Mouse (Mus musculus) intestine, postnatal 0 days (tissue): ENCODE results near the gene Higd1b. TPM values are rescaled to one million over a fixed set of nuclear protein-coding genes. Genes with fewer than 3 reads are reported as not detected.

Experiments used
- ATAC-seq: fragments of 200-750 bp; cut with Nextera tagmentation; 2 replicates; pipeline ENCODE4 v1.8.0; 2017; ENCODE audit warnings: mild to moderate bottlenecking, moderate TSS enrichment, moderate library complexity
- H3K27ac ChIP-seq: fragments of 300-500 bp; sonication (generic); 2 replicates; pipeline ENCODE4 v1.5.1; 2014; ENCODE audit warnings: mild to moderate bottlenecking, low read depth, low read length, moderate library complexity
- H3K27me3 ChIP-seq: fragments of 300-500 bp; sonication (generic); replicated peaks from 2 replicates; pipeline ENCODE4 v1.6.1; 2014; ENCODE audit warnings: low read length, mixed read lengths; ENCODE audit not compliant: control insufficient read depth, insufficient read depth
- H3K36me3 ChIP-seq: fragments of 300-500 bp; sonication (generic); 2 replicates; pipeline ENCODE4 v1.6.1; 2014; ENCODE audit warnings: mild to moderate bottlenecking, moderate library complexity; ENCODE audit not compliant: control insufficient read depth, insufficient read depth
- H3K4me1 ChIP-seq: fragments of 300-500 bp; sonication (generic); replicated peaks from 2 replicates; pipeline ENCODE4 v1.6.1; 2014; ENCODE audit warnings: antibody characterized with exemption, low read length, mixed read lengths; ENCODE audit not compliant: control insufficient read depth, insufficient read depth
- H3K4me2 ChIP-seq: fragments of 300-500 bp; sonication (generic); replicated peaks from 2 replicates; pipeline ENCODE4 v1.6.1; 2014; ENCODE audit warnings: low read depth, mild to moderate bottlenecking, moderate library complexity
- H3K4me3 ChIP-seq: fragments of 300-500 bp; sonication (generic); 2 replicates; pipeline ENCODE4 v1.5.1; 2014; ENCODE audit warnings: low read depth, low read length
- H3K9ac ChIP-seq: fragments of 300-500 bp; sonication (generic); 2 replicates; pipeline ENCODE4 v1.6.1; 2014; ENCODE audit warnings: mild to moderate bottlenecking, low read depth, low read length
- H3K9me3 ChIP-seq: fragments of 300-500 bp; sonication (generic); 2 replicates; pipeline ENCODE4 v1.6.1; 2016; ENCODE audit warnings: mixed run types; ENCODE audit not compliant: control insufficient read depth
- CTCF ChIP-seq: sonication (generic); IDR thresholded peaks from 2 replicates; pipeline ENCODE4 v1.5.1; 2016; ENCODE audit warnings: low read depth, mild to moderate bottlenecking, control low read depth, antibody characterized with exemption, moderate library complexity
- WGBS: fragments of 180-500 bp; shearing (Covaris S2); extraction: QIAGEN DNeasy Blood & Tissue Kit; methylation state at CpG from one replicate; pipeline ENCODE4 v1.1.7; 2014; 5-methylcytosine and 5-hydroxymethylcytosine counted together
- polyA plus RNA-seq: library from polyadenylated mRNA; unstranded; fragments of >200 nt; fragmentation: Nextera tagmentation; extraction: Ambion mirVana; gene quantifications from 2 replicates; pipeline ENCODE4 v1.2.1, GENCODE M21; 2015

The Higd1b gene
- polyA plus RNA-seq, 1 experiment from 2014 or later, result 0.52 TPM

DNA sequence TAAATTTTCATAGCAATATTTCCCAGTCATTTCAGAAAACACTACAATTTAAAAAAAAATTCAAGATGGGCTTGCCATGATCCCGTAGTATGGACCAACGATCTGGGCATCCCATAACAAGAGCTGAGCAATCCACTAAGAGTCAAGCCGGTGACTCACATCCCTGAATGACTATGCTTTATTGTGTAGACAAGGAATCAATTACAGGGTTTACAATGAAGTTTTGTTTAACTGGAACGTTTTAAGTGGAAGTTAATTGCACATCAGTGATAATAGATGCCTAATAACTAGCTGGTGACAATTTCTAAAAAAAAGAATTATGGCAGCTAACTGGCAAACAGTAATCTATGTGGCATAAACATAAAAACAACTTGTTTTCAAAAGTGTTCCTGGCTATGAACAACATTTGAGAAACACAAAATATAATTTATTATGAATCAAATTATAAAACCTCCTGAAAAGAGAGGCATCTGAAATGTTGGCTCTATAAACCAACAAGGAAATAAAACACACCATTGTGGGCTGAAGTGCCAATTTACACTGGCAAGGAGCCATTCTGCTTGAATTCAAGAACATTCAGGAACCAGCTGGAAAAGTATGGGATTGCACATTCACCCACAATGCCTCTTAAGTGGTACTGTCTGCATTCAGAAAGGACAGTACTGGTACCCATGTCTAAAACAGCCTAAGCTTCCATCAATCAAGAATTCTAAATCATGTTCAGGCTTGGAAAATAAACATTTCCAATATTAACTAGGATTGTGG is 24.7 kb upstream of the Higd1b start:
- H3K4me3 ChIP-seq, result no peak overlapping the region
- TF ChIP-seq CTCF, result no peak
- no peaks in the 10 kb centered on the region for H3K4me1 ChIP-seq
- H3K27me3 ChIP-seq, result no peaks in the 10 kb centered on the region
- H3K9ac ChIP-seq, result no peak overlapping the region
- 36% methylated on average over 4 of the region's 4 CpGs for WGBS
- H3K4me2 ChIP-seq, result no peak overlapping the region
- ATAC-seq, result no peak
- H3K9me3 ChIP-seq, result no peaks in the 10 kb centered on the region
- no peaks in the 10 kb centered on the region for H3K36me3 ChIP-seq
- H3K27ac ChIP-seq, result no peak overlapping the region

- no peaks in the 10 kb centered on the region for H3K9me3 ChIP-seq
- H3K4me2 ChIP-seq, result no peak overlapping the region
- TF ChIP-seq CTCF, result peak; percentile 7; the same call in 1 of the 2 replicates
- peaks cover 22% of the 10 kb centered on the region for H3K27me3 ChIP-seq
- no peaks in the 10 kb centered on the region for H3K4me1 ChIP-seq
- no peaks in the 10 kb centered on the region for H3K36me3 ChIP-seq
- H3K27ac ChIP-seq, result no peak overlapping the region
- no peak for ATAC-seq
- H3K9ac ChIP-seq, result no peak overlapping the region
- no peak overlapping the region for H3K4me3 ChIP-seq
These were observed 20.8 kb upstream of the Higd1b start for GRCm38 (mm10) chr11:102814881-102815280.

DNA sequence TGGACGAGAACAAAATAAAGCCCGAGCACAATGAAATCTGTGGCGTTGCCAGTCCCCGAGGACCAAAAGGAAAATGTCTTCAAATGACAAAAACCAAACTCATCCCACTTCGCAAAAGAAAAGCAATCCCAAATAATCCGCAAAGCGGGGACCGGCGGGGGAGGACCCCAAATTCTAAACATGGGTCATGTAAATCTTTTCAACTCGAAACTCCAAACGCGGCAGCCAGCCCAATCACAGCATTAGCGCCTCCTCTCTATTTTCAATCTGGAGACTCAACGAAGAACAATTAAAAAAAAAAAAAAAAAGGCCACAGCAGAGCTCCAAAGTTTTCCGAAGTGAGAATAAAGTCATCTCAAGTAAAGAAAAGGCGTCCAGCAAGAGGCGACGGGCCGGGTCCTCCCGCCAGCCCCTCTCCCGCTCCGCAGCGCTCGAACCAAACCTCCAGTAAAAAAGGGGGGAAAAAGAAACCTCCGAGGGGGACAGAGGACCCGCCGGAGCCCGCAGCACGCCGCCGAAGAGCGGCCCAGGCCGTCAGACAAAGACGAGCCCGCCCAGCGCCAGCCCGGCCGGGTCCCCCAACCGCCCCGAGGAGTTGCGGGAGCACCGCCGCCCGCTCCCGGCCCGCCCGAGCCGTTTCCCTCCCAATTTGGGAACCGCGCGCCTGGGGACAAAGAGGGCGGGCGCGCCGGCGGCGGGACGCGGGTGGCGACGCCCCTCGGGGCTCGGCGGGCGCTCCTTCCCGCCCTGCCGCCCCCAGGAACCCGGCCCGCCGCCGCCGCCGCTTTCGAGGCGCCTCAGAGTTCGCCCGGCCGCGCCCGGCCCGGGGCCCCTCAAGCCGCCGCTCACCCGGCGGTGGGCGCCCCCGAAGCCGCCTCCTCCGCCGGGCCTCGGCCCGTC is 17.3 kb upstream of the Higd1b start:
- peak overlapping the region; percentile 77 for H3K4me2 ChIP-seq
- peak overlapping the region; percentile 88 for H3K27ac ChIP-seq
- under 1% methylated on average over 54 of the region's 92 CpGs for WGBS
- H3K4me3 ChIP-seq, result peak overlapping the region; percentile 70
- no peaks in the 10 kb centered on the region for H3K9me3 ChIP-seq
- no peak for TF ChIP-seq CTCF
- H3K36me3 ChIP-seq, result no peaks in the 10 kb centered on the region
- H3K27me3 ChIP-seq, result peaks cover 40% of the 10 kb centered on the region
- peak; percentile 43 for ATAC-seq
- H3K4me1 ChIP-seq, result no peaks in the 10 kb centered on the region
- H3K9ac ChIP-seq, result peak overlapping the region; percentile 73

- Histone ChIP-seq H3K36me3 (no peaks in the 10 kb centered on the region), H3K27me3 (peaks cover 40% of the 10 kb centered on the region), H3K4me3 (peak within 1 kb of the TSS; percentile 70), H3K9ac (peak within 1 kb of the TSS; percentile 73), H3K4me1 (no peaks in the 10 kb centered on the region), H3K27ac (peak within 1 kb of the TSS; percentile 88), H3K9me3 (no peaks in the 10 kb centered on the region), H3K4me2 (peak within 1 kb of the TSS; percentile 77)
- WGBS, result under 1% methylated on average over 81 of the region's 97 CpGs
- peak; percentile 47 for TF ChIP-seq CTCF
- peak; percentile 59 for ATAC-seq
These were observed 16.4 kb upstream of the Higd1b start, which contains the start of gene Gjc1 for GRCm38 (mm10) chr11:102819021-102819782. Gene Gjc1, minus strand, starts transcription at chr11:102819700.

- Histone ChIP-seq H3K9ac (no peak overlapping the region), H3K36me3 (no peaks in the 10 kb centered on the region), H3K4me2 (peak overlapping the region; percentile 77), H3K27me3 (peaks cover 40% of the 10 kb centered on the region), H3K27ac (peak overlapping the region; percentile 88), H3K9me3 (no peaks in the 10 kb centered on the region), H3K4me3 (peak overlapping the region; percentile 70), H3K4me1 (no peaks in the 10 kb centered on the region)
- no peak for ATAC-seq
- TF ChIP-seq CTCF, result no peak
- WGBS, result 11% methylated on average over 14 of the region's 14 CpGs
These were observed 15.8 kb upstream of the Higd1b start for GRCm38 (mm10) chr11:102819783-102820385.
